Mouse (Mus musculus) lung, postnatal 0 days (tissue): ENCODE measurements around the gene Ncmap. TPM values are rescaled to one million over a fixed set of nuclear protein-coding genes. Genes with fewer than 3 reads are reported as not detected.

Source experiments
- ATAC-seq: fragments of 200-750 bp; cut with Nextera tagmentation; 2 replicates; pipeline ENCODE4 v1.8.0; 2017; ENCODE audit warnings: moderate library complexity
- DNase-seq: peaks from one replicate; pipeline ENCODE4 v3.0.0-alpha.2; 2016; ENCODE audit warnings: low spot score
- H3K27ac ChIP-seq: fragments of 300-500 bp; sonication (generic); 2 replicates; pipeline ENCODE4 v1.5.1; 2014; ENCODE audit warnings: antibody characterized with exemption, mild to moderate bottlenecking, low read length, mixed read lengths
- H3K27me3 ChIP-seq: fragments of 300-500 bp; sonication (generic); replicated peaks from 2 replicates; pipeline ENCODE4 v1.6.1; 2014; ENCODE audit warnings: low read length, mixed read lengths; ENCODE audit not compliant: insufficient read depth
- H3K36me3 ChIP-seq: fragments of 300-500 bp; sonication (generic); 2 replicates; pipeline ENCODE4 v1.6.1; 2014; ENCODE audit warnings: low read length, mixed read lengths; ENCODE audit not compliant: insufficient read depth
- H3K4me1 ChIP-seq: fragments of 300-500 bp; sonication (generic); 2 replicates; pipeline ENCODE4 v1.6.1; 2014; ENCODE audit warnings: antibody characterized with exemption, low read depth, low read length, mixed read lengths; ENCODE audit not compliant: insufficient read depth
- H3K4me2 ChIP-seq: fragments of 300-500 bp; sonication (generic); replicated peaks from 2 replicates; pipeline ENCODE4 v1.6.1; 2014; ENCODE audit warnings: low read depth, mild to moderate bottlenecking, low read length, moderate library complexity, mixed read lengths
- H3K4me3 ChIP-seq: fragments of 300-500 bp; sonication (generic); 2 replicates; pipeline ENCODE4 v1.5.1; 2014; ENCODE audit warnings: low read depth, low read length
- H3K9ac ChIP-seq: fragments of 300-500 bp; sonication (generic); replicated peaks from 2 replicates; pipeline ENCODE4 v1.6.1; 2014; ENCODE audit warnings: low read depth, mild to moderate bottlenecking
- H3K9me3 ChIP-seq: fragments of 300-500 bp; sonication (generic); 2 replicates; pipeline ENCODE4 v1.6.1; 2016; ENCODE audit warnings: low read length, mixed read lengths
- CTCF ChIP-seq: IDR thresholded peaks from 2 replicates; pipeline ENCODE4 v1.5.1; 2016; ENCODE audit warnings: antibody characterized with exemption, mild to moderate bottlenecking
- EP300 ChIP-seq: IDR thresholded peaks from 2 replicates; pipeline ENCODE4 v1.6.1; 2016; ENCODE audit warnings: antibody characterized with exemption, mild to moderate bottlenecking, control low read depth
- WGBS: fragments of 180-500 bp; shearing (Covaris S2); extraction: QIAGEN DNeasy Blood & Tissue Kit; methylation state at CpG from one replicate; pipeline ENCODE4 v1.1.7; 2014; 5-methylcytosine and 5-hydroxymethylcytosine counted together
- polyA plus RNA-seq: library from polyadenylated mRNA; unstranded; fragments of >200 nt; fragmentation: Nextera tagmentation; extraction: Ambion mirVana; gene quantifications from 2 replicates; pipeline ENCODE4 v1.2.1, GENCODE M21; 2015

Gene Ncmap
- polyA plus RNA-seq, 1 experiment from 2014 or later, result 1.5 TPM

- no peaks in the 10 kb centered on the region for H3K27me3 ChIP-seq
- ATAC-seq (no peak), DNase-seq (no peak)
- TF ChIP-seq CTCF, result no peak
- no peak for TF ChIP-seq EP300
- no peak overlapping the region for H3K4me3 ChIP-seq
- H3K36me3 ChIP-seq, result no peaks in the 10 kb centered on the region
- 54% methylated on average over 9 of the region's 9 CpGs for WGBS
- H3K27ac ChIP-seq, result no peak overlapping the region
- H3K9me3 ChIP-seq, result no peaks in the 10 kb centered on the region
- no peak overlapping the region for H3K4me2 ChIP-seq
- no peak overlapping the region for H3K9ac ChIP-seq
- H3K4me1 ChIP-seq, result no peaks in the 10 kb centered on the region
Observed at GRCm38 (mm10) chr4:135425625-135426024, 27.6 kb upstream of the Ncmap start.

GRCm38 (mm10) chr4:135420961-135421360 is 22.9 kb upstream of the Ncmap start:
- H3K4me3 ChIP-seq, result no peak overlapping the region
- 0 out of 2 replicates have a peak, but pooled peaks cover 8% of the 10 kb centered on the region for H3K36me3 ChIP-seq
- TF ChIP-seq CTCF, result no peak
- TF ChIP-seq EP300, result no peak
- no peak for DNase-seq
- no peak overlapping the region for H3K9ac ChIP-seq
- no peaks in the 10 kb centered on the region for H3K9me3 ChIP-seq
- no peak overlapping the region for H3K27ac ChIP-seq
- ATAC-seq, result no peak
- H3K4me2 ChIP-seq, result no peak overlapping the region
- 92% methylated on average over 13 of the region's 13 CpGs for WGBS
- H3K4me1 ChIP-seq, result no peaks in the 10 kb centered on the region
- no peaks in the 10 kb centered on the region for H3K27me3 ChIP-seq

- H3K9me3 ChIP-seq, result no peaks in the 10 kb centered on the region
- no peaks in the 10 kb centered on the region for H3K4me1 ChIP-seq
- H3K36me3 ChIP-seq, result 0 out of 2 replicates have a peak, but pooled peaks cover 8% of the 10 kb centered on the region
- H3K27ac ChIP-seq, result no peak overlapping the region
- no peak overlapping the region for H3K4me3 ChIP-seq
- H3K9ac ChIP-seq, result no peak overlapping the region
- 76% methylated on average over 11 of the region's 11 CpGs for WGBS
- H3K27me3 ChIP-seq, result no peaks in the 10 kb centered on the region
- H3K4me2 ChIP-seq, result no peak overlapping the region
- DNase-seq (no peak), ATAC-seq (no peak)
- TF ChIP-seq EP300 (no peak), CTCF (no peak)
Observed at GRCm38 (mm10) chr4:135420416-135420815, 22.4 kb upstream of the Ncmap start.

GRCm38 (mm10) chr4:135419996-135420395 is 22.0 kb upstream of the Ncmap start:
- 76% methylated on average over 21 of the region's 21 CpGs for WGBS
- H3K4me3 ChIP-seq, result no peak overlapping the region
- H3K36me3 ChIP-seq, result 0 out of 2 replicates have a peak, but pooled peaks cover 8% of the 10 kb centered on the region
- H3K4me1 ChIP-seq, result no peaks in the 10 kb centered on the region
- ATAC-seq, result no peak
- no peaks in the 10 kb centered on the region for H3K27me3 ChIP-seq
- DNase-seq, result no peak
- no peaks in the 10 kb centered on the region for H3K9me3 ChIP-seq
- no peak overlapping the region for H3K27ac ChIP-seq
- TF ChIP-seq EP300 (no peak), CTCF (no peak)
- H3K9ac ChIP-seq, result no peak overlapping the region
- H3K4me2 ChIP-seq, result no peak overlapping the region

- Histone ChIP-seq H3K9ac (no peak overlapping the region), H3K9me3 (no peaks in the 10 kb centered on the region), H3K4me1 (no peaks in the 10 kb centered on the region), H3K27ac (no peak overlapping the region), H3K36me3 (0 out of 2 replicates have a peak, but pooled peaks cover 8% of the 10 kb centered on the region), H3K4me3 (no peak overlapping the region), H3K27me3 (no peaks in the 10 kb centered on the region), H3K4me2 (no peak overlapping the region)
- ATAC-seq, result no peak
- peak; percentile 29 for DNase-seq
- TF ChIP-seq EP300 (no peak), CTCF (no peak)
- 85% methylated on average over 21 of the region's 21 CpGs for WGBS
Observed at GRCm38 (mm10) chr4:135416367-135416766, 18.3 kb upstream of the Ncmap start.

GRCm38 (mm10) chr4:135413491-135413890 is 15.5 kb upstream of the Ncmap start:
- H3K9ac ChIP-seq, result no peak overlapping the region
- H3K4me2 ChIP-seq, result no peak overlapping the region
- ATAC-seq (no peak), DNase-seq (no peak)
- no peaks in the 10 kb centered on the region for H3K36me3 ChIP-seq
- 83% methylated on average over 8 of the region's 8 CpGs for WGBS
- H3K9me3 ChIP-seq, result no peaks in the 10 kb centered on the region
- no peak for TF ChIP-seq CTCF
- no peak for TF ChIP-seq EP300
- no peak overlapping the region for H3K4me3 ChIP-seq
- no peak overlapping the region for H3K27ac ChIP-seq
- H3K27me3 ChIP-seq, result no peaks in the 10 kb centered on the region
- H3K4me1 ChIP-seq, result no peaks in the 10 kb centered on the region

DNA sequence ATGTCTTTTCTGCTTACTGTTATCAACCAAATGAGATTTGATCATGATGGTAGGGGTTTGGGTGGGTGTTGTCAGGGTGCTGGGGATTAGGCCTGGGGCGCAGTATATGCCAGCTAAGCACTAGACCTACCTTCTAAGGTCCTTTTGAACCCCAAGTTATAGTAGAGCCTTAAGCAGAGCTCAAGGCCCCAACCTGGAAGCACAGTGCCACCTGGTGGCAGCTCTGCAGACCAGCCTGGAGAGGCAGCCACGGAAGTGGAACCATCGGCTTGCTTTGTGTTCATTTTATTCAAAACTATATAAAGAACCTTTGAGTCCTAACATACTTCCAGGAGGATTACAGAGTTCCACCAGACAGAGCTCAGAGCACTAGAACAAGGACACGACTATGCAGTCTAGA is 13.6 kb upstream of the Ncmap start:
- Histone ChIP-seq H3K36me3 (no peaks in the 10 kb centered on the region), H3K4me1 (no peaks in the 10 kb centered on the region), H3K9ac (no peak overlapping the region), H3K27me3 (no peaks in the 10 kb centered on the region), H3K27ac (no peak overlapping the region), H3K9me3 (no peaks in the 10 kb centered on the region), H3K4me2 (no peak overlapping the region), H3K4me3 (no peak overlapping the region)
- TF ChIP-seq CTCF (peak; percentile 92), EP300 (no peak)
- WGBS, result 33% methylated on average over 4 of the region's 4 CpGs
- peak; percentile 72 for DNase-seq
- ATAC-seq, result peak; percentile 60; the same call in 1 of the 2 replicates
